Mouse (Mus musculus) effector memory CD4-positive, alpha-beta T cell, adult 7 months (primary cell): Measurements from ENCODE around the gene Tdp2. TPM values are rescaled to one million over a fixed set of nuclear protein-coding genes. Genes with fewer than 3 reads are reported as not detected.

Experiments used
- polyA plus RNA-seq: library from polyadenylated mRNA; unstranded; fragments of 100-300 nt; shearing (Covaris generic); gene quantifications from one replicate; pipeline ENCODE4 v1.2.1, GENCODE M21; 2017

Tdp2 gene
- polyA plus RNA-seq = 89.6 TPM

DNA sequence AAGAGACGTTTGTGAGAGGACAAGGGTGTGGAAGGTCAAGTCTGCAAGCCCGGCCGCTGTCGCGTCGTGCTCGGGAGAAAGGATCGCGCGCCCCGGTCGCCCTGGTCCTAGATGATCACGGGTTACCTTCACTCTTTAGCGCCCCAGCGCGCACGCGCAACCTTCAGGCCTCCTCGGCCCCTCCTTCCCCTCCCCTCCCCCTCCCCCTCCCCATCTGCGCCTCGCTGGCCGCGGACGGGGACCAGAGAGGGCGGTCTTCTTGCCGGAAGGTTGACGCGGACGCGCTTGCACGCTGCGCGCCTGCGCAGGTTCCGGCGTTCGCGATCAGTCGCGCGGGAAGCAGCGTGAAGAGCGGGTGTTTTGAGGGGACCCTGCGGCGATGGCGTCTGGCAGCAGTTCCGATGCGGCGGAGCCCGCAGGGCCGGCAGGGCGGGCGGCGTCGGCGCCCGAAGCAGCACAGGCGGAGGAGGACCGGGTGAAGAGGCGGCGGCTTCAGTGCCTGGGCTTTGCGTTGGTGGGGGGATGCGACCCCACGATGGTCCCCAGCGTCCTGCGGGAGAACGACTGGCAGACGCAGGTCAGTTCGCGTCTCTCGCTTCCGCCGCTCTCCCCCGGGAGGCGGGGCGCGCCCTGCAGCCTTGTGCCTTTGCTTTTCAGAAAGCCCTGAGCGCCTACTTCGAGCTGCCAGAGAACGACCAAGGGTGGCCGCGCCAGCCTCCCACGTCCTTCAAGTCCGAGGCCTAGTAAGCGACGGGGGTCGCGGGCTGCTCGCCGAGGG is at the start of gene Tdp2, which contains the start of gene Acot13:
Gene Tdp2, plus strand, starts transcription at position 327 of the 778 bp plus-strand sequence.
Gene Acot13, minus strand, starts transcription at position 188 of the 778 bp plus-strand sequence.

DNA sequence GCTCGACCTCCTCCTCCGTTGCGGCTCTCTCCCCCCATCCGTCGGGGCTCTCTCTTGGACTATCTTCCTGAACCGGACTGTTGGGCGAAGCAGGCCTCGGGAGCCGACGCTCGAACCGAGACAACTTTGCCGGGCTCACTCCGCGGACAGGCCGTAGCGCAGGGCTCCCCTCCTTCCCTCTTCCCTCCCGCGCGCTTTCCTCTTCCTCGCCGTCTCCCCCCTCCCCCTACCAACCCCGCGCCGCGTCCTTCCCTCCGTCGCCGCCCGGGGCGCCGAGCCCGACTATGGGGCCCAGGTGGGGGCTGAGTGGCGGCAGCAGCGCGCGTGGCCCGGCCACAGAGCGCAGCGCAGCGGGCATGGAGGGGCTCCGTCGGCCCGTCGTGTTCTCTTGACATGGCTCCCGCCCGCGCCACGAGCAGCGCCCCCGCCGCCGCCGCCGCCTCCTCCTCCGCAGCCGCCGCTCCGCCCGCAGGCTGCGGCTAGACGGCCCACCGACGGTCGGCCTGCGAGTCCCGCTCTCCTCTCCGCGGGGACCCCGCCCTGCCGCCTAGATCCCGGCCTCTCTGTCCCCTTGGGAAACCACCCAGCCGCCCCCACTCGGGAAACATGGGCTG is 30.1 kb upstream of the Tdp2 start, which contains the start of gene BC005537:
Gene BC005537, plus strand, starts transcription at position 350 of the 614 bp plus-strand sequence.

DNA sequence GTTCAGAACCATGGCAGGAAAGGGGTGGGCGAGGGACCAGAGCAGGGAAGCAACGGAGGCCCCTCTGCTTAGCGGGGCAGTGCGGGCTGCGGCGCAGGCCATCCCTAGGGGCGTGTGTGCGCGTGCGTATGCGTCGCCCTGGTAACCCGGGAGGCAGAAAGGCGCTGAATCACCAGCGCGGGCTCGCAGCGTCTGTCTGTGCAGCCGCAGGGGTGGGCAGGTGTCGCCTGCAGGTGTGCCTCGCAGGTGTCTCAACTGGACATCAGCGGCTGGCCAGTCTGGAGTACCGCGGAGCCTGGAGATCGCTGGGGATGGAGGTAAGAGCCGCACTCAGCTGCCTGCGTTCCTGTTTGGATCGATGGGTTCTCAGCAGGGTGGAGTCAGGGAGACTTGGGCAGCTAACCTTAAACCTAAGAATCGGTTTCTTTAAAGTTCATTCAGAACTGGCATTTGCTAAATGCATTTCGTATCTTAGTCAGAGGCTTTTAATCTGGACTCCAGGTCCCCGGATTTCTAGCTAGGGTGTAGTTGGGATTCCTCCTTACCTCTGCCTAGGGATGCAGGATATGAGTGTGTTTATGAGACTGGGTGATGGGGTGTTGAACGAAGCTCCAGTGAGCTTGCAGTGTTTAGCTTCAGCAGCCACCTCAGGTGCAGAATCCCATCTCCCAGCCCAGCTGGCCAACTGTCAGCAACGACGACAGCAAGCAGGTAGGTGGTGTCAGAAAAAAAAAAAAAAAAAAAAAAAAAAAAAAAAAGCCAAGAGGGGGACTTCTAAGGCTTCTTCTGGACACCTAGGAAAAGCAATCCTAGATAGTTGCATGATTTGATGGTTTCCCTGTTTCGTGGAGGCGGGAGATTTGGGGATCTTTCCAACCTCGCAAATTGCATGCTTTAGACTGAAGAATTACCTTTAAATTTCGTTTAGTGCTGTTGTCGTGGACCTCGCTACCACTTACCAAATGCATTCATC is 13.8 kb downstream of the Tdp2 start, which contains the start of gene D130043K22Rik:
Gene D130043K22Rik, plus strand, starts transcription at position 153 of the 973 bp plus-strand sequence.

Other genes starting within 250 kb of the Tdp2 start
- gene Ripor2, start 249.5 kb upstream of the Tdp2 start, polyA plus RNA-seq = 358 TPM
- gene Armh2, start 90.4 kb upstream of the Tdp2 start, polyA plus RNA-seq = not detected
- 15.1 TPM for gene Gmnn, start 69.8 kb upstream of the Tdp2 start, polyA plus RNA-seq
- 20.7 TPM for gene BC005537, start 30.0 kb upstream of the Tdp2 start, polyA plus RNA-seq
- 42.6 TPM for gene Acot13, start 139 bp upstream of the Tdp2 start, polyA plus RNA-seq
- 0.26 TPM for gene D130043K22Rik, start 13.5 kb downstream of the Tdp2 start, polyA plus RNA-seq
- gene Aldh5a1, start 106.0 kb downstream of the Tdp2 start, polyA plus RNA-seq = 0.67 TPM
- 0.27 TPM for gene Gpld1, start 111.5 kb downstream of the Tdp2 start, polyA plus RNA-seq
- gene Mrs2, start 188.7 kb downstream of the Tdp2 start, polyA plus RNA-seq = 40.6 TPM
- not detected for gene Dcdc2a, start 224.3 kb downstream of the Tdp2 start, polyA plus RNA-seq